Mouse (Mus musculus) induced T-regulatory cell, adult 2 months (primary cell): ENCODE results near the gene Agfg2.

ENCODE experiments used
- DNase-seq: peaks from one replicate; pipeline ENCODE4 v3.0.0-alpha.2; 2012; ENCODE audit warnings: low read depth

The Agfg2 gene

DNA sequence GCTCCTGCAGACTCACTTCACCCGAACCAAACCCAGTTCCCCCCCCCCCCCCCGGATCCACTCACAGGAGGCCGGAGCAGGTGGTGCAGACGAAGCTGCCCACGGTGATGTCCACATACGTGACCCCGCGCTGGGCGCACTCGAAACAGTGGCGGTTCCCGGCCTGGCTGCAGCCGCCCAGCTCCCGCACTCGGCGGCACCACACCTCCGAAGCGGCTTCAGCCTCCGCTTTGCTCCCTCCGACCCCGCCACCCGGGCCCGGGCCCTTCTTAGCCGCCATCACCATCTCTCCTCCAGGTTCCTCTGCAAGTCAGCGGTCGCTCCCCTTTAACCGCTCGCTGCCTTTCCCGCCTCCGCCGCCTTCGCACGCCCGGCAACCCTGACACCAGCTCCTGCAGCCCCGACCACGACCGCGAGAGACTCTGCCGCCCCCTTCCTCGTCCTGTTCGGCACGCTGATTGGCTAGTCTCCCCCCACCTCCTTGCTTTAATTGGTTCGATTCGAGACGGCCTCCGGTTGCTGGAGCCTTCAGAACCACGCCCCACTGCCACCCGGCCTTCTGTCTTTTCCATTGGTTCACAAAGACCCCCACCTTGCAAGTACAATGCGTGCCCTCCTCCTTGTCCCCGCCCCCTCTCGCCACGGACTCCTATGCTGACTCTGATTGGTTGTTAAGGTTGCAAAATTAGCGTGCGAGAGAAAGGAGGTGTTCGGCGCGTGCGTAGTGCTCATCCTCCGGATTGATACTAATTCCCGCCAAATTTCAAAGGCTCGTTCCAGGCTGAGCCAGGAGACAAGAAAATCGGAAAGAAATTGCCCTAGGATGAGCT lies at the start of gene Agfg2:
Gene Agfg2, minus strand, starts transcription at position 433 of the 830 bp plus-strand sequence.
- peak; percentile 100 for DNase-seq

- no peak for DNase-seq
These were observed 49.2 kb upstream of the Agfg2 start for GRCm38 (mm10) chr5:137733638-137734288.

DNA sequence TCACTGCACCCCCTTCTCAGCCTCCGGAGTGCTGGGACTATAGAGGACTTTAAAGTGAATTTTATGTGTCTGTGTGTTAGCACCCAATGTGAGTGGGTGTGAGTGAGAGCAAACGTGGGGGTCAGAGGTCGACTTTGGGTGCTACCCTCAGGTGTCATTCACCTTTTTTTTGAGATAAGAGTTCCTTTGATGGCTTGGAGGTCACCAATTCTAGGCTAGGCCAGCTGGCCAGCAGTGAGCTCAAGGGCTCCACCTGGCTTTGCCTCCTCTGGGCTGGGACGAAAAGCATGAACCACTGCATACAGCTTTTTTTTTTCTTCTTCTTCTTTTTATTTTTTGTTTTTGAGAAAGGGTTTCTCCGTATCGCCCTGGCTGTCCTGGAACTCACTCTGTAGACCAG lies 42.2 kb upstream of the Agfg2 start:
- DNase-seq, result no peak

DNA sequence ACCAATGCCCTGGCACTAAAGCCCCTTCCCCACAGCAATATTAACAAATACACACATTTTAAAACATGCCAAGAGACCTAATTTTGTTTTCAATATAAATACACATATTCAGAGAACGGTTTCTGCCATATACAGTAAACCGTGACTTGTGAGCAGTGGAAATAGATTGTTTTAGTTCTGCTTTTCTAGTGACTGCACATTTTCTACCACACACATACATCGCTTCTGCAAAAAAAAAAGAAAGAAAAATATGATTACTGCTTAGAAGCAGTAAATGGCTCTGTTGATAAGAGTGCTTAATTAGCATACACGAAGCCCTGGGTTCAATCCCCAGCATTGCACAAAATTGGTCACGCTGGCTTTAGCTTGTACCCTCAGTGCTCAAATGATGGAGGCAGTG lies 39.3 kb upstream of the Agfg2 start:
- DNase-seq, result no peak

DNA sequence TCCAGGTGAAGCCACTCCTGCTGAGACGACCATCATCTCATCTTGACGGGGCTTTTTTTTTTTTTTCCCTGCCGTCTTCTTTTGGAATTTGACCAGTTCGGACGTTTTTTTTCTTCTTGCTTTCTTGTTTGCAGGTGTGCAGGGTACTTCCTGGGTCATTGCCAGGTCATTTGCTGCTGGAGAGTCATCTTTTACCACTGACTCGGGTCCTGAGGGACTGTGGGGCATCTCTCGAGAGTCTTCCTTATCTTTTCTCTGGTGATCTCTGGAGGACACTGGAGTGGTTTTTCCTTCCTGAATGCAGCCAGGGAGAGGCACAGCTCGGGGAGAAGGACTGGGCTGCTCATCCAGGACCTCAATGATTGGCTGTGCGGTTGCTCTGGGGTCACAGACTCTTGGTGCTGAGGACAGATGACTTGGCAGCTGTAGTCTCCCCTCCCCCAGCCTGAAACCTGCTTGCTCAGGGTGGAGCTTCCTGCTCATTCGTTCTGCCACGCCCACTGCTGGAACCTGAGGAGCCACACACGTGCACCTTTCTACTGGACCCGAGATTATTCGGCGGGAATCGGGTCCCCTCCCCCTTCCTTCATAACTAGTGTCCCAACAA lies 36.1 kb upstream of the Agfg2 start:
- peak; percentile 79 for DNase-seq

DNA sequence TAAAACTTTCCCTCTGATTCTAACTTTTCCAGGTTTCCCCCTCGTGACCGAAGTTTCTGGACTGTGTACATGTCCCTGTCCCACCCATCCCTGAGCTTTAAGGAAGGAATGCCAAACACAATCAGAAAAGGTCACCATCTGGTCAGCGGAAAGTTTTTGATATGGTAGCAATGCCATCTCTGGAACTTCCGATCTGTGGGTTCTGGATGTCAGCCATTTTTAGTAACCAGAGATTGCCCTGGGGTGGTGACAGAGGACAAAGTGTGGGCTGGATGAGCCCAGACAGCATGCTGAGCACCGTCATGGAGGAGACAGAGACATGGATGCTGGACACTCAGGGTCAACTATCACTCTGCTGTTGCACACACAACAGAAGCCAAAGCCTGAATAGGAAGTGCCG lies 34.6 kb upstream of the Agfg2 start:
- DNase-seq, result no peak

GRCm38 (mm10) chr5:137718020-137718790 lies 33.7 kb upstream of the Agfg2 start:
- peak; percentile 78 for DNase-seq

GRCm38 (mm10) chr5:137715685-137716084 lies 31.2 kb upstream of the Agfg2 start:
- DNase-seq, result no peak

GRCm38 (mm10) chr5:137713454-137713853 lies 28.9 kb upstream of the Agfg2 start:
- DNase-seq, result no peak

DNA sequence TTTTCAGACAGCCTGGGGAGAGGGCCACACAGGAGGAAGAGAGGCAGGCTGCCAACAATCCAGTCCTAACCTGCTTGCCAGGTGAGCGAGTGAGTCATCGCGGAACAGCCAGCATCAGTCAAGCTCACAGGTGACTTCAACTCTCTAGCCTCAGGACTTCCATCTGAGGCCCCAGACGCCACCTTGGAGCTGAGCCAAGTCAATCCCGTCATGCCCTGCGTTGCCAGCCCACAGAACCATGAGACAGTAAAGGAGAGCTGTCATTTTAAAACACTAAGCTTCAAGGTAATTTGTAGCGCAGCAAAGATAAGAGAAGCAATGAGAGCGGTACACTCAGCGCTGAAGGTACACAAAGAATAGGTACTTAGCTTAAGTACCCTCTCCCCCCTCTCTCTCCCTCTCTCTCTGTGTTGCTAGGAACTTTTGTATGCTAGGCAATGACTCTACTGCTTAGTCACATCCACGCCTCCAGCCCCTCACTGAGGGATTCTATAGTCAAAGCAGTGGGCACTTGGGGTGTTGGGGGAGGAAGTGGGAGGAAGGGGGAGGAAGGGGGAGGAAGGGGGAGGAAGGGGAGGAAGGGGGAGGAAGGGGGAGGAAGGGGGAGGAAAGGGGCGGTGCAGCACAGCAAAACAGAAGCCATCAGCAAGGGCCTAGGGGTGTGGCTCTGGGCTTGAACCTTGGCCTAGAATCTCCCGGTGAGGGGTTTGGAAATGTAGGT lies 22.5 kb upstream of the Agfg2 start:
- peak; percentile 92 for DNase-seq

DNA sequence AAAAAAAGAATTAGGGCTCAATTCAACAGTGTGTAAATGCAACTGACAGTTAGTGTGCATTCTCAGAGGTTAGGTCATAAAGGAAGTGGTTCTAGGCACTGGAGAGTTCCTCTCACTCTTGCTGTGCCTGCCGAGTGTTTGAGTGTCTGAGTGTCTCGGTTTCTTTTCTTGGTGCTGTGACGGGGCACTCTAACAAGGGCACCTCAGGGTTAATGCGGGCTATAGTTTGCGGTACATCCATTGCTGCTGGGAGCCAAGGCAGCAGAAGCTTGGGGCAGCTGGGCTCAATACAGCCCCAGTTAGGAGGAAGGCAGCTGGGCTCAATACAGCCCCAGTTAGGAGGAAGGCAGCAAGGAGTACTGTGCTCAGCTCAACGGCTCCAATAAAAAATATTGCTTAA lies 20.7 kb upstream of the Agfg2 start:
- peak; percentile 73 for DNase-seq

DNA sequence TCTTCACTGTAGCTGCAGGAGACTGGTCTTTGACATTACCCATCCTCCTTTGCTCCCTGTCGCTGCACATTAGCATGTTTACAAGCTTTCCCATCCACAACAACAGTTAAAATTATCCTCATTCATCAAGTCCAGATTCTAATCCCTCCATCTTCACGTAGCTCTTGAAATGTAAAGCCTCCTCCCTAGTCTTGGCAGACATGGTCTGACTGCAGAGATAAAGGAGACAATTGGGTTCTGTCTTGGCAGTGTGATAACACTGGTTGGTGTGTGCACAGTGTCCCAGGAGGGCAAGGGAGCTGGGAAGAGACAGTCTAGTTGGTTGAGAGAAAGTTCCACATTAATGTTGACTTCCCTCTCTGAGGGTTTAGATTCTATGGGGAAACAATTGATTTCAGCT lies 15.3 kb upstream of the Agfg2 start:
- no peak for DNase-seq

GRCm38 (mm10) chr5:137699080-137699479 lies 14.6 kb upstream of the Agfg2 start:
- DNase-seq, result no peak

- no peak for DNase-seq
These were observed 11.4 kb upstream of the Agfg2 start for GRCm38 (mm10) chr5:137695930-137696329.

DNA sequence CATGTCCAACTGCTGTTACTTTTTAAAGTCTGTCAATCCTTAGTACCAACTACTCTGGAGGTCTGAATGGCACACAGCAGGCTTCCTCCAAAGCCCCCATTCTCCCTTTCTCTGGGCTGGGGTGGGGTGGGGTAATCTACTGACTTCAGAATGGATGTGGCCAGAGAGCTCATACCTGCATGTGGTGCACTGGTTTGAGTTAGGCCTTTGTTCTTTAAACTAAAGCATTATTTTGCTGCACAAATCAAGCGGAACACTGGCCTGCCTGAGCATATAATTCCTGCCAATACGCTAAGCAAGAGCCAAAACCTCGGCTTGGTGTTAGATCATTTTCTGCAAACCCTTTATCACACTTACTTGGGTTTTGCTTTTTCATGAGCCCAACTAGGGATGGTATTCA lies 10.3 kb upstream of the Agfg2 start:
- no peak for DNase-seq

DNA sequence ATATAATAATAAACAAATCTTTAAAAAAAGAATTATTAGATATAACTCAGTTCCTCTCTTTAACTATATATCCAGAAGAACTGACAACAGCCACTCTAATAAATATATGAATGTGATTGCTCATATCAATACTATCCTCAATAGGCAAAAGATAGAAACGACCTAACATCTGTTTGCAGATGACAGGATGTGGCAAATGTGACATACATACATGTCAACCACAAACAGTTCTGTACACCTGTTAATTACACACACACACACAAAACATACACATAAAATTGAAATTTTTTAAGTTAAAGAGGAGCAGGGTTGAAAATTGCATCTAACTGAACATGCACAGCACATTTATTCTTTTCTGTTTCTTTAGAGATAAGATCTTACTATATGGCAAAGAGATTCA lies 7.4 kb upstream of the Agfg2 start:
- peak; percentile 68 for DNase-seq

- no peak for DNase-seq
These were observed 6.0 kb upstream of the Agfg2 start for GRCm38 (mm10) chr5:137690531-137690930.

GRCm38 (mm10) chr5:137689974-137690373 lies 5.4 kb upstream of the Agfg2 start:
- no peak for DNase-seq

DNA sequence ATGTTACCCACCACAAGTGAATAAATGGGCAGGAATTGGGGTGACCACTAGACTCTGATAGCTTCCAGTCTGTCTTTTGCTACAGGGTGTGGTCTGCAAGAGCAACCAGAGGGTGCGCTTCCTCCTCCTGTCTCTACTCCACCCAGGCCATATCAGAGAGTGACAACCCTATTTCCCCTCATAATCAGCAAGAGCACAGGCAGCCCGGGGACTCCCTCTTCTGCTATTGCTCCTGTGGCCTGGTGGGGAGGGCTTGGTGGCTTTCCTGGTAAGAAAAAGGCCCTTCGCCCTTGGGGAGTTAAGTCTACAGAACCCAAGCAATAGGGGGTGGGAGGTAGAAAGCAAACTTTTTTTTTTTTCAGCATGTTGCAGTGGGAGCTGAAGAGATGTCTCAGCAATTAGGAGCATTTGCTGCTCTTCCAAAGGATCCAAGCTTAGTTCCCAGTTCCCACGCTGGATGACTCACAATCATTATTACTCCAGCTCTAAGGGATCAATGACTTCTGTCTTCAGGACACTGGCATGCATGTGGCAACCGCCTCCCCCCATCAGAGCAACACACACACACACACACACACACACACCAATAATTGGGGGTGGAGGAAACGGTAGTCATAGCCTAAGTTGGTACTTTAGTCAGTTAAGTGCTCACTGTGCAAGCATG lies 1.7 kb upstream of the Agfg2 start:
- peak; percentile 61 for DNase-seq

DNA sequence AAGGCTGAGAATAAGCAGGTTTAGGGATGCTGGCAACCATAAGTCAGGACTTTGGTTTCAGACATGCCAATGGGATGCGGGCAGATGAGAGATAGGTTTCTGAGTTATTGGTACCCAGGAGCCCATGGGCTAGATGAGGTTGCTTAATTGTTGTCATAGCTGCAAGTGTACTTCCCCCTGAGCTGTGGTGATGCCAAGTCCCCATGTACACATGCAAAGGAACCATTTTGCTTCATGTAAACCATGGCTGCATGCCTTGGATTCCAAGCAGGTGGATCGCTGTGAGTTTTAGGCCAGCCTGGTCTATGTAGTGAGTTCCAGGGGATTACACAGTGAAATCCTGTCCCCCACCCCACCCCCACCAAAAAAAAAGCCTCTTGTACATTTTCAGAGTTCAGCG lies 1.1 kb upstream of the Agfg2 start:
- DNase-seq, result peak; percentile 40
